Mouse (Mus musculus) cerebellum, postnatal 4 days (tissue): ENCODE measurements around the gene Olfr357.

Source experiments
- DNase-seq, 2 experiments: peaks; one replicate each; pipeline ENCODE4 v3.0.0; 2022; ENCODE audit warnings: low spot score in 2 of 2, mixed read lengths in 1 of 2

Gene Olfr357

DNA sequence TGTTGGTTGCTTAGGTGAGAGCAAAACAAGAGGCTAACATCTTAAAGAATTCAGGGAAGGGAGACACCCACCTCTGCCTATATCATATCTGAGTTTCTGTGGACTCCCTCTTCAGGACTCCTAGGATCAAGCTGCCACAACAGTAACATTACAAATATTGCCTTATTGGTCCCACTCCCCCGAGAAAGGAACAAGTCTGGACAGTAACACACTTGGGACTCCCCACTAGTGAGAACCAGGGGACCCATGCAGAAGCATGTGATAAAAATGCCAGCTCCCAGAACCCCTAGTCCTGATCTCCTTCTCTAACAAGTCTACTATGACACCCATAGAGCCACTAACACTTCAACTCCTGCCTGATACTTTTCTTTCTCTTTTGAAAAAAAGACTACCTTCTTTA is at the start of gene Olfr357:
Gene Olfr357, plus strand, starts transcription at position 301 of the 400 bp plus-strand sequence.
- no peak for DNase-seq

DNA sequence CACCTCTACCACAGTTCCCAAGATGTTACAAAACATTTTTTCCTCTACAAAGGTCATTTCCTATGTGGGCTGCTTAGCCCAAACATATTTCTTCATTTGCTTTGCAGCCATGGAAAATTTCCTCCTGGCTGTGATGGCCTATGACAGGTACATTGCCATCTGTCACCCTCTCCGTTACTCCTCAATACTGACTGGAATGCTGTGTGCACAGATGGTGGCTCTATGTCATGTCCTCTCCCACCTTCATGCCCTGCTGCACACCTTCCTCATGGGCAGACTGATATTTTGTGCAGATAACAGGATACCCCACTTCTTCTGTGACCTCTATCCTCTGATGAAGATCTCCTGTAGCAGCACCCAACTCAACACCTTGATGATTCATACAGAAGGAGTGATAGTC is 3.4 kb downstream of the Olfr357 start:
- DNase-seq: no peak

- DNase-seq: no peak
Measured at GRCm38 (mm10) chr2:37009235-37009634, 15.6 kb downstream of the Olfr357 start, which contains the start of gene Olfr358. TSS of gene Olfr358 (minus strand) at chr2:37009335.
